Mouse (Mus musculus) heart, postnatal 0 days (tissue): Measurements from ENCODE around the gene Fstl1.

Source experiments
- CTCF ChIP-seq: IDR thresholded peaks from 2 replicates; pipeline ENCODE4 v1.5.1; 2016; ENCODE audit warnings: antibody characterized with exemption, control low read depth, low read depth
- EP300 ChIP-seq: IDR thresholded peaks from 2 replicates; pipeline ENCODE4 v1.6.1; 2016; ENCODE audit warnings: antibody characterized with exemption, low read depth

GRCm38 (mm10) chr16:37789015-37789381 is 12.3 kb downstream of the Fstl1 start:
- TF ChIP-seq CTCF (no peak), EP300 (no peak)
